Mouse (Mus musculus) intestine, postnatal 0 days (tissue): ENCODE results near the gene Galnt10. TPM values are rescaled to one million over a fixed set of nuclear protein-coding genes. Genes with fewer than 3 reads are reported as not detected.

Source experiments
- ATAC-seq: fragments of 200-750 bp; cut with Nextera tagmentation; 2 replicates; pipeline ENCODE4 v1.8.0; 2017; ENCODE audit warnings: mild to moderate bottlenecking, moderate TSS enrichment, moderate library complexity
- H3K27ac ChIP-seq: fragments of 300-500 bp; sonication (generic); 2 replicates; pipeline ENCODE4 v1.5.1; 2014; ENCODE audit warnings: mild to moderate bottlenecking, low read depth, low read length, moderate library complexity
- H3K27me3 ChIP-seq: fragments of 300-500 bp; sonication (generic); replicated peaks from 2 replicates; pipeline ENCODE4 v1.6.1; 2014; ENCODE audit warnings: low read length, mixed read lengths; ENCODE audit not compliant: control insufficient read depth, insufficient read depth
- H3K36me3 ChIP-seq: fragments of 300-500 bp; sonication (generic); 2 replicates; pipeline ENCODE4 v1.6.1; 2014; ENCODE audit warnings: mild to moderate bottlenecking, moderate library complexity; ENCODE audit not compliant: control insufficient read depth, insufficient read depth
- H3K4me1 ChIP-seq: fragments of 300-500 bp; sonication (generic); replicated peaks from 2 replicates; pipeline ENCODE4 v1.6.1; 2014; ENCODE audit warnings: antibody characterized with exemption, low read length, mixed read lengths; ENCODE audit not compliant: control insufficient read depth, insufficient read depth
- H3K4me2 ChIP-seq: fragments of 300-500 bp; sonication (generic); replicated peaks from 2 replicates; pipeline ENCODE4 v1.6.1; 2014; ENCODE audit warnings: low read depth, mild to moderate bottlenecking, moderate library complexity
- H3K4me3 ChIP-seq: fragments of 300-500 bp; sonication (generic); 2 replicates; pipeline ENCODE4 v1.5.1; 2014; ENCODE audit warnings: low read depth, low read length
- H3K9ac ChIP-seq: fragments of 300-500 bp; sonication (generic); 2 replicates; pipeline ENCODE4 v1.6.1; 2014; ENCODE audit warnings: mild to moderate bottlenecking, low read depth, low read length
- H3K9me3 ChIP-seq: fragments of 300-500 bp; sonication (generic); 2 replicates; pipeline ENCODE4 v1.6.1; 2016; ENCODE audit warnings: mixed run types; ENCODE audit not compliant: control insufficient read depth
- CTCF ChIP-seq: sonication (generic); IDR thresholded peaks from 2 replicates; pipeline ENCODE4 v1.5.1; 2016; ENCODE audit warnings: low read depth, mild to moderate bottlenecking, control low read depth, antibody characterized with exemption, moderate library complexity
- WGBS: fragments of 180-500 bp; shearing (Covaris S2); extraction: QIAGEN DNeasy Blood & Tissue Kit; methylation state at CpG from one replicate; pipeline ENCODE4 v1.1.7; 2014; 5-methylcytosine and 5-hydroxymethylcytosine counted together
- polyA plus RNA-seq: library from polyadenylated mRNA; unstranded; fragments of >200 nt; fragmentation: Nextera tagmentation; extraction: Ambion mirVana; gene quantifications from 2 replicates; pipeline ENCODE4 v1.2.1, GENCODE M21; 2015

Galnt10 gene
- polyA plus RNA-seq, 1 experiment from 2014 or later: 22.5 TPM

- TF ChIP-seq CTCF: no peak
- ATAC-seq: no peak
- peaks cover 24% of the 10 kb centered on the region for H3K4me1 ChIP-seq
- no peaks in the 10 kb centered on the region for H3K36me3 ChIP-seq
- H3K4me3 ChIP-seq: no peak overlapping the region
- no peaks in the 10 kb centered on the region for H3K9me3 ChIP-seq
- H3K27ac ChIP-seq: no peak overlapping the region; the same call in 1 of the 2 replicates
- H3K4me2 ChIP-seq: no peak overlapping the region
- WGBS: 63% methylated on average over 10 of the region's 10 CpGs
- H3K27me3 ChIP-seq: no peaks in the 10 kb centered on the region
- H3K9ac ChIP-seq: no peak overlapping the region
Observed at GRCm38 (mm10) chr11:57685689-57686454, 40.6 kb downstream of the Galnt10 start.

GRCm38 (mm10) chr11:57686797-57687196 lies 41.6 kb downstream of the Galnt10 start:
- no peaks in the 10 kb centered on the region for H3K27me3 ChIP-seq
- no peak overlapping the region for H3K9ac ChIP-seq
- no peak for TF ChIP-seq CTCF
- no peaks in the 10 kb centered on the region for H3K9me3 ChIP-seq
- H3K4me3 ChIP-seq: no peak overlapping the region
- WGBS: 82% methylated on average over 12 of the region's 12 CpGs
- no peak overlapping the region for H3K4me2 ChIP-seq
- H3K27ac ChIP-seq: no peak overlapping the region
- no peaks in the 10 kb centered on the region for H3K36me3 ChIP-seq
- H3K4me1 ChIP-seq: peaks cover 20% of the 10 kb centered on the region
- no peak for ATAC-seq

DNA sequence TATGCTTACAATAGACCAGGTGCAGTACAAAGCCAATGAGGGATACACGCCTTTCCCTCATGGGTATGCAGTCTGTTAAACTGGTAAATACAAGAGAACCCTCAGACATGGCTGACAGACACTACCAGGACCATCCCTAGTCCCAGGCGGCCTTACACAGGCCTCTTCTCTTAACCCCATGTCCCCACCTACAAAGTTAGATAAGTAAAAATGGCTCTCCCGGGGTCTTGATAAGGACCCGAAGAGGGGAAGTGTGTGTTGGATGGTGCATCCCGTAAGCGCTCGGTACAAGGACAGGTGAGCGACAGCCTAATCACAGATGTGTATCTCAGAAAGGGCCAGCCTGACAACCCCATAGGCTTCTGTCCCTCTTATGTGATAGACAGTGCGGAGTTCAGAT lies 42.0 kb downstream of the Galnt10 start:
- Histone ChIP-seq H3K9ac (no peak overlapping the region), H3K36me3 (no peaks in the 10 kb centered on the region), H3K4me2 (no peak overlapping the region), H3K9me3 (no peaks in the 10 kb centered on the region), H3K27ac (no peak overlapping the region), H3K4me1 (peaks cover 20% of the 10 kb centered on the region), H3K4me3 (no peak overlapping the region), H3K27me3 (no peaks in the 10 kb centered on the region)
- no peak for ATAC-seq
- 82% methylated on average over 9 of the region's 9 CpGs for WGBS
- no peak for TF ChIP-seq CTCF

DNA sequence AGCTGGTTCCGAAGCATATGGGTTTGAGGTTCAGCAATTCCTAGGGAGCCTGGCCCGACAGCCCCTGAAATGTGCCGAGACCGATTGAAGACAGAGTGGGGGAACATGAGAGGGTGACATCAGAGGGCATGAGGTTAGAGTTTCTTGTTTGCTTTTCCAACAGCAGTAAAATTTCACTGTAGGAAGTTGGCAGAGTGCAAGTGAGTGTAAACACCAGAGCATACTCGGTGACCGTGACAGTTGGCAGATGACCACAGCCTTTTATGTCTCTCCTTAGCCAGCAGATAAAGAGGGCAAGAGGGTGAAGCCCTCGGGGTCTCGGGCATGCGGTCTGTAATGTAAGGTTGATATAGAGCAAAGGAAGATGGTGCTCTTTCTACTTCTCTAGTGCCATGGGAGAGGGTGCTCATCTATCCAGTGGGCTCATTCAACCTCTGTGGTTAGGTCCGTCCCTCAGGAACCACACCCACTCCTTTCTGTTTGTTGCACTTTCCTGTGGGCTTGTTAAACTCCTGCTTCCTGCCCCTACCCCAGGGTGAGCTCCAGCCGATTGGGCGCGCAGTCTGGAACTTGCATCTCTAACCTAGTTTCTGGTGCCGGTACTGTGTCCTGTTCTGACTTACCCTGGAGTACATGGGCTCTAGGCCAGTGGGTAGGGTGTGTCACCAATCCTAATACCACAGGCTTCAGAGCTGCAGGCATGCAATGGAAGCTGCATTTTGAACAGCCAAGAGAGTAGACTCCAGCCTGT lies 43.1 kb downstream of the Galnt10 start:
- peaks cover 20% of the 10 kb centered on the region for H3K4me1 ChIP-seq
- H3K36me3 ChIP-seq: no peaks in the 10 kb centered on the region
- H3K9me3 ChIP-seq: no peaks in the 10 kb centered on the region
- 36% methylated on average over 14 of the region's 14 CpGs for WGBS
- H3K27me3 ChIP-seq: no peaks in the 10 kb centered on the region
- H3K27ac ChIP-seq: peak overlapping the region; percentile 61; the same call in 1 of the 2 replicates
- ATAC-seq: peak; percentile 41
- no peak overlapping the region for H3K4me3 ChIP-seq
- peak overlapping the region; percentile 21; the same call in 1 of the 2 replicates for H3K4me2 ChIP-seq
- no peak overlapping the region for H3K9ac ChIP-seq
- TF ChIP-seq CTCF: no peak

DNA sequence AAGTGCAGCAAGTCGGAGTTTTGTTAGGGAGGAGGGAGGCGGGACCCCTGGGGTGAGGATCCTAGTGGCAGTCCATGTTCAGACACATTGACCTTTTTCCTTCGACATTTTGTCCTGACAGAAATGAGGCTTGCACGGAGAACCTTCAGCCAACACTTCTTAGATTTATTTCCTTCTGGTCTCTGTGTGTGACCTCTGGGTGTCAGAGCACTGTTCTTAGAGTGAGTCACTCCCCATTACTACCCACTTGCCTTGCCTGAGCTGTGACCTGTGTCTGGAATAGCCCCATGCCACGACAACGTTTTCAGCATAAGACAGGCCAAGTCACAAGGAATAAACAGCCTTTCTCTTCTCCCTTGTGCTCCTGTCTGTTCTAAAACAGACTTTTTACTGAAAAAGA lies 44.6 kb downstream of the Galnt10 start:
- peaks cover 25% of the 10 kb centered on the region for H3K4me1 ChIP-seq
- no peaks in the 10 kb centered on the region for H3K27me3 ChIP-seq
- H3K9ac ChIP-seq: no peak overlapping the region
- H3K27ac ChIP-seq: no peak overlapping the region; the same call in 1 of the 2 replicates
- H3K4me3 ChIP-seq: no peak overlapping the region
- H3K9me3 ChIP-seq: no peaks in the 10 kb centered on the region
- WGBS: 61% methylated on average over 6 of the region's 6 CpGs
- H3K4me2 ChIP-seq: no peak overlapping the region
- no peak for TF ChIP-seq CTCF
- no peaks in the 10 kb centered on the region for H3K36me3 ChIP-seq
- ATAC-seq: no peak

GRCm38 (mm10) chr11:57690836-57691235 lies 45.6 kb downstream of the Galnt10 start:
- ATAC-seq: no peak
- 91% methylated on average over 5 of the region's 5 CpGs for WGBS
- H3K4me1 ChIP-seq: peaks cover 25% of the 10 kb centered on the region

More at GRCm38 (mm10) chr11:57690836-57691235, 45.6 kb downstream of the Galnt10 start:
- Histone ChIP-seq H3K4me3 (no peak overlapping the region), H3K9me3 (no peaks in the 10 kb centered on the region), H3K27ac (0 out of 2 replicates have a peak overlapping the region, but pooled peaks have one; percentile 15), H3K4me2 (no peak overlapping the region), H3K9ac (no peak overlapping the region), H3K36me3 (no peaks in the 10 kb centered on the region), H3K27me3 (no peaks in the 10 kb centered on the region)
- no peak for TF ChIP-seq CTCF
